Mouse (Mus musculus) brain, embryonic 14.5 days (tissue): ENCODE measurements at regions not wholly inside any gene's neighbourhood (a gene's known extent, or its start where the extent isn't known, plus 50 kb on each side); places are given as distances from the start of the nearest gene placed in this dataset.

Experiments used
- CTCF ChIP-seq: fragments of 200-500 bp; IDR thresholded peaks from 2 replicates; pipeline ENCODE4 v1.5.1; 2012; ENCODE audit warnings: inconsistent platforms, mild to moderate bottlenecking, moderate library complexity, borderline replicate concordance; ENCODE audit not compliant: insufficient read depth, insufficient read length; ENCODE audit errors: extremely low read depth
- POLR2A ChIP-seq: fragments of 200-500 bp; IDR thresholded peaks from 2 replicates; pipeline ENCODE4 v1.6.1; 2012; ENCODE audit warnings: mild to moderate bottlenecking, inconsistent platforms, borderline replicate concordance; ENCODE audit not compliant: poor library complexity, insufficient read depth, insufficient read length, severe bottlenecking; ENCODE audit errors: extremely low read depth

DNA sequence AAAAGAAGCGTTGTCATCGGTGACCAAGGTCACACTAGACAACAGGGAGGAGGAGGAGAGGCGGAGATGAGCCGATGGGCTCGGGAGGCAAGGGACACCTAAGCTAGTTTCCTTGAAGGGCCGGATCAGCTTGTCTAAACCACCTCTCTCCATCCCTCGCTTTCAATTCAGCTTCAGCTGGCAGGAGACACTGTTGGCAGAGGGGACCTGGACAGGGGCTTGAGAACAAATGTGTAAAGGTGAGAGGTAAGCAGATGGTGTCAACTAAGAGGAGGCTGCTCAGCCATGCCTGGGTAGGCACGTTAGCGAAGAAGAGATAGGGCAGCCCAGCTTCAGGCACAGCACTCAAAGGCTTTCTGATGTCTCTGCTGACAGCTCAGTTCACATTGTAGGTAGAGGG, 299.8 kb upstream of the Prox1 start:
- TF ChIP-seq CTCF: no peak
- TF ChIP-seq POLR2A: no peak
